Mouse (Mus musculus) frontal cortex, postnatal 14 days (tissue): ENCODE measurements around the gene Trim71.
A peak's percentile ranks its signal among the peaks of the same experiment; 100 is the strongest.

Experiments used
- DNase-seq, 2 experiments: peaks; one replicate each; pipeline ENCODE4 v3.0.0; 2022; ENCODE audit warnings: low spot score in 2 of 2

Gene Trim71

DNA sequence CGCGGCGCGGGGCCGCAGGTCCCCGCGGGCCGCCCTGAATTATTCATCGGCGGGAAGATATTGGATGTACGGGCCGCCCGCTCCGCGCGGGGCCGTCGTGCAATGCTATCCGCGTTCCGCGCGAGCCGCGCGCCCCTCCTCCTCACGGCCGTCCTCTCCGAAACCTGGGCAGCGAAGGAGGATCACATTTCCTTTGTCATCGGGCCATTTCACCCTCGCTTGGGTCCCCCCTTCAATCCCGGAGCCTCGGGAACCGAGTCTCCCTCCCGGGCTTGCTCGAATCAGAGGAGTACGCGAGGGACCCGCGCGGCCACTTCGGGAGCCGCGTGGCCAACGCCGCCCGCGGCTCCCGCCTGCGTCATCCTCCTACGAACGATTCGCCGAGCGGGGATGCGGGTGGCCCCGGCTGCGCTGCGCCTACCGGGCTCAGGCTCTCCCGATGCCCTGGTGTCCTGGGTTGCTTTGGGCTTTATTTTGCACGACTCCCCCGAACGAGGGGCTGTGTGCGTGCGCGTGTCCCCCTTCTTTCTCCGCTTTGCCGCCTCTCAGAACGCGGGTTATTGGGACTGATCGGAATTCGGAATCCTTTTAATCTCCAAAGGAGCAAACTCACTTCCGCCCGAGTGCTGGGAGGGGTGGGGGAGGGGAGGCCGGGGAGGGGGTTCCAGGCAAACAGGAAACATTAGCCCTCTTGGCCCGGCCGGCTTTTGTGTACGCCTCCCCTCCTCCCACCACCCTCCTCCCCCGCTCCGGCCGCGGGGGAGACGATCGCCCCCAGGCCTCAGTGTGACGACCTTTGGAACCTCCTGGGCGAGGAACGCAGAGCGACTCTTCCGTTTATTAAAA lies at the start of gene Trim71:
Gene Trim71 (minus strand): TSS at position 609 of the 846 bp plus-strand sequence.
- DNase-seq = no peak

DNA sequence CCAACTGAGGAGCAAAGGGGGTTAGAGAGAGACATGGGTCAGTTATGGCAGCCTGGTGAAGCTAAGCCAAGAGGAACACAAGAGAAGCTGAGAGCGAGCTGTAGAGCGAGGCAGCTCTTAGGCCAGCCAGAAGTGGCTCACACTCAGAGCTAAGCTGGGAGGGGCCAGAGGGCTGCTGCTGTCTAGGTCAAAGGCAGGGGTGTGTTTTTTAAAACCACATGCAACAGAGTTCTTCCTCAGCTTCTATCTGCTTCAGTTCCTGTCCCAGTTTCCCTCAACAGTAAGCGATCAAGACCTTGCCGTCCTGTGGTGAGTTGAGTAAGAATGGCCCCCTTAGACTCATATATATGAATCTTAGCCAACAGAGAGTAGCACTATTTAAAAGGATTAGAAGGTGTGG lies 48.9 kb upstream of the Trim71 start:
- DNase-seq = no peak

DNA sequence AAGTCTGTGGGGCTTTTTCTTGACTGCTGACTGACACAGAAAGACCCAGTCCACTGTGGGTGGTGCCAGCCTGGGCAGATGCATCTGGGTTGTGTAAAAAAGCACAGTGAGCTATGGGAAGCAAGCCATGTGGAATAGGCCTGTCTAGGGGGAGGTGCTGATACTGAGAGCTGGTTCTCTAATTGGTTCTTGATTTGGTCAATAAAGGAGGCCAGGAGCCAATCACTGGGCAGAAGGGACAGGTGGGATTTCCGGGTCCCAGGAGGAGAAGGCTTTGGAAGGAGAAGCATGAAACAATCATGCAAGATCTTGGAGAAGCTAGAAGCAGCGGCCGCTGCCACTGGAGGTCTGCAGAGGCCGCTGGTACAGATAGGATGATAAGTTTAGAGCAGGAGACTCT lies 48.4 kb upstream of the Trim71 start:
- DNase-seq = no peak

DNA sequence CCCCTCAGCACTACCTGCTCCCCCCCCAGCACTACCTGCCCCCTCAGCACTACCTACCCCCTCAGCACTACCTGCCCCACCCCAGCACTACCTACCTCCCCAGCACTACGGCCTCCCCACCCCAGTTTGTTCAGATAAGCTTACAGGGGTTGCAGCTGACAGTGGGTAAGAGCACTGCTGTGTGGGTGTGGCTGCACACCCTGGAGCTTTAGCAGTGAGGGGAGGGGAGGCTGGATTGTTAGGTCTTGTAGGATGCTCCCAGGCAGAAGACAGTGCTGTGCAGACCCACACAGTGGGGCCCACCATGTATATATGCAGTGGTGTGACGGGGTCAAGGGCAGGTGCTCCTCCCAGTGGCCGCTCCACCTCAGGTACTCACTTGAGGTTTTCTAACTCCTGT lies 46.1 kb upstream of the Trim71 start:
- no peak for DNase-seq

DNA sequence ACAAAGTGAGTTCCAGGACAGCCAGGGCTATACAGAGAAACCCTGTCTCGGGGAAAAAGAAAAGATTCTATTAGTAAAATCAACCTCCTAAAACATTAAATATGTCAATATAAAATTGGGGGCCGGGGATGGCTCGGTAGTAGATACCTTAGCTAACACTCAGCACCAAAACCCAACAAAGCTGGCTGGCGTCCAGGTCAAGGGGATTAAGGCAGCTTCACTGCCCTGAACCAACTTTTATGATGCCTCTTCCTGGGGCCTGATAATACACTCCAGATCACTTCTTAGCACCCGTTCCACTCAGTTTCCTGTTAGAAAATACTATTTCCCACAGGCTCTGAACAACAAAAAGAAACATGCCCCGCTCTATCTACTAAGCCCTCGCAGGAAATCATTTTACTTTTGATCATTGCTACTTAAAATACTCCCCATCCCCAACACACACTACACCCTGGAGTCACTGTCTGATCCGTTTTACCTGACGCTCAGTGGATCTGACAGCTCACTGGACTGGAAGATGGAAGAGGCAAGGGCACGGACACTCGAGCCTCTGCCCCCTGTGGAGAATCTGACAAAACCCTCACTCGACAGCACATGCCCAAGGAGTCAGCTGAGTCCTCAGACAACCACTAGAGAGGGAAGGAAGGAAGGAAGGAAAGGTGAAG lies 39.8 kb upstream of the Trim71 start:
- DNase-seq = no peak

DNA sequence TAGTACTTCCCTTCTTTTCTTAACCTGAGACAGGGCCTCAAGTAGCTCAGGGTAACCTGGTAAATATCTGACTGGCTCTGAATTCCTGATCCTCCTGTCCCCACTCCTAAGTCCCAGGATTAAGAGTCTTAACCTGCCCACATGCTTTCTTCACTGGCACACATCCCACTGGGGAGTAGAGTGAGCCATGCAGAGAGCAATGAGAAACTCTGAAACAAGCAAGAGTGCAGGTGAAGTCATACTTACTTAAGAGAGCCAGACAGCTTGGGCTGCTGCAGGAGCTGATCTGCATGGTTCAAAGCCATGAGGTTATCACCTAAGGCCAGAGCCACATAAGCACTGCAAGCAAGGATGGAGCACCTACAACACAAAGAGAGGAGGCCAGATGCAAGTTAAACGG lies 36.9 kb upstream of the Trim71 start:
- DNase-seq = no peak

DNA sequence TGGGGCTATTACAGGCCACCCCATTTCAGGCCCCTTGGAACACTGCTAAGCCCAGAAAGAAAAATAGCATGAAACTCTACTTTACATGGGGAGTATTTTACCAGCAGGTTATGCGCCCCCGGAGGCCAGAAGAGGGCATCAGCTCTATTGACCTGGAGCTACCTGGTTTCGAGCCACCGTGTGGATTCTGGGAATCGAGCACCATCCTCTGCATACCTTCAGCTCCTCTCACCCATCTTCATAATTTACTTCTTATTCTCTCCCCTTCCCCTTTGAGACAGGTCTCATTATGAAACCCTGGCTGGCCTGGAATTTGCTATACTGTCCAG lies 20.8 kb upstream of the Trim71 start:
- DNase-seq = no peak

DNA sequence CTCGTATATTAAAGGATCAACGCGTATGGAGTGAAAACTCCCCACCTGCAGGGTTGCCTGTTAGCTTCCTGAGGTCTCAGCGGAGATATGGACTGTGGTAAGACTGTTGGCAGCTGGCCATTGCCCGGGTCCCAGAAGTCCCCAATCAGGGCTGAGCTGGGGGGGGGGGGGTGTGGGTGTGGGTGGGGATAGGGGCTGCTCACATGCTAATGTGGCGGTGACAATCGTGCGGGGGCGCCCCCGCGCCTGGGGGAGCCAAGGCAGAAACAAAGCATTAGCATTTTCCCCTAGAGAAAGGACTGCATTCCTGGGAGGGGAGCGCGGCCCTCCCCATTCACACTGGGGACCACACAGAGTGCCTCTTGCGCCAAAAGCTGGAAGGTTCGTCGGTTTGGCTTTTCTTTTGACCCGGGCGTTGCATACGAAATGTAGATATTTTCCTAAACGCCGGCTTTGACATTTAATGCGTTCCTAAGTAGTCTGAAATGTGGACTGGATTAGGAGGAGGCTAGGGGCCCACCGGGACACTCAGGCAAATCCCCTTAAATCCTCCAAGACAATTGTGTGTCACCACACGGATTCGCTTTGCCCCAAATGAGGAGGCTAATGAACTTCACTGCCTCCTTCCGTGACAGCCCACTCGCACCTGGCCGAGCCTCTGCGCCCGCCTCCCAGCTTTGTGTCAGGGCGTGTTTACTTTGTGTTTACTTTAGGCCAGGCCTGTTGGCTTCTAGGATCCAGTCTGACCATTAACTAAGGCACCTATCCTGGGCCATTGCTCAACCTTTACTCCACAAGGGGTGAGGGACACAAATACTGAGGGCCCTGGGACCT lies 20.2 kb upstream of the Trim71 start:
- no peak for DNase-seq

DNA sequence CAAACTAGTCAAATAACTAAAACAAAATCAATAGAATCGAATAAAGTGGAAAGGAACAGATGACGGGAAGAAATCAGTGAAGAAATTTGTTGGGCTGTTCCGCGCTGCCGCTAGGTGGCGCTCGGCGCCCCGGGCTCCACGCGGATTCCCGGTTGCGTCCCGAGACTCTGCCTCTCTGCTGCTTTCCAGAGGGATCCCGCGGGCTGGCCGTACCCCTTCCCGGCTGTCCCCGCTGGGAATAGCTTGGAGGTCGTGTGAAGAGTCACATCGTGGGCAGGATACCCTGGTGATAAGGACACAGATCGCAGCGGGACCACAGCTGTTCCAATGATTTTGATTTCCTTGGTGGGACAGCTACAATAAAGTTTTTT lies 19.6 kb upstream of the Trim71 start:
- DNase-seq = peak in 1 of 2 experiments; percentile 49

DNA sequence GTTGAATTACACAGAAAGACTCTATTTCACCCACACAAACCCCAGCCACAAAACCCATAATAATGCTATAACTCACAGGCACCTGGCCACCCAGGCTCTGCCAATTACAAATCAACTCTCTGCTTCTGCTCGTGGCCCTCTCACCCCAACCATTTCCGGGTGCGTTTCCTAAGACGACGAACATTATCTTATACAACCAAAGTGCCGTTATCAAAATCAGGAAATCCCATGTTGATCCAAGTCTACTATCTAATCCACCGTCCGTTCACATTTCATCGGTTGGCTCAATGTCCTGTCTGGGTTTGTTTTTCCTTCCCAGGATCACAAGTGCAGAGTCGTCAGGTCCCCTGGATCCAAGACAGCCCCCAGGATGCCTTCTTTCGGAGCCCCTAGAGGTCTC lies 14.5 kb upstream of the Trim71 start:
- no peak for DNase-seq

DNA sequence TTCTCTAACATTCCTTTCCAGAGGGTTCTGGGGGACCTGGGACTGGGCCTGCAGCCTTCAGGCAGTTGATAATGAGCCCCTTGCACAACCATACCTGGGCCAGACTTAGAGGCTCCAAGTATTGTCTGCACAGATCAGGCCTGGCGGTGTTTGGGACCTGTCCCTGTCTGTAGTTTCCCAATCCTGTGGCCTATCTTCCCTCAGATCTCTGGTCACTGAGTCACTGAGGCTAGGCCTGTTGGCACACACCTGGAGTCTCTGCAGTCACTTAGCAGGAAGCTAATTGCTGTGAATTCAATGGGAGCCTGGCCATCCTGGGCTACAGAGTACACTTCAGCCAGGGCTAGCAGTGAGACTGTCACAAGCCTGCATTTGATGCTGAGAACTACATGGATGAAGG lies 11.8 kb upstream of the Trim71 start:
- no peak for DNase-seq

DNA sequence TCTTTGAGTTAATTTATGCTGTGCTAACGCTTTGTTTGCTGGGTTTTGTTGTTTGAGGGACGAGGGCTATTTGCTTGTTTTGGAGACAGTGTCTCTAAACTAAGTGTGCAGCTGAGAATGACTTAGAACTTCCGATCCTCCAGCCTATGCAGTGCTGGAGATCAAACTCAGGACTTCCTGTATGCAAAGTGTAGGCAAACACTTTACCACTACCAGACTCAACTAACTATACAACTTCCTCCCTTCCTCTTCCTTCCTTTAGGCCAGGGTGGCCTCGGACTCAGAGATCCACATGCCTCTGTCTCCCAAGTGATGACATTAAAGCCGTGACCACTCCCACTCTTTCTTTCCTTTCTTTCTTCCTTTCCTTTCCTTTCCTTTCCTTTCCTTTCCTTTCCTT lies 9.4 kb upstream of the Trim71 start:
- DNase-seq = no peak

DNA sequence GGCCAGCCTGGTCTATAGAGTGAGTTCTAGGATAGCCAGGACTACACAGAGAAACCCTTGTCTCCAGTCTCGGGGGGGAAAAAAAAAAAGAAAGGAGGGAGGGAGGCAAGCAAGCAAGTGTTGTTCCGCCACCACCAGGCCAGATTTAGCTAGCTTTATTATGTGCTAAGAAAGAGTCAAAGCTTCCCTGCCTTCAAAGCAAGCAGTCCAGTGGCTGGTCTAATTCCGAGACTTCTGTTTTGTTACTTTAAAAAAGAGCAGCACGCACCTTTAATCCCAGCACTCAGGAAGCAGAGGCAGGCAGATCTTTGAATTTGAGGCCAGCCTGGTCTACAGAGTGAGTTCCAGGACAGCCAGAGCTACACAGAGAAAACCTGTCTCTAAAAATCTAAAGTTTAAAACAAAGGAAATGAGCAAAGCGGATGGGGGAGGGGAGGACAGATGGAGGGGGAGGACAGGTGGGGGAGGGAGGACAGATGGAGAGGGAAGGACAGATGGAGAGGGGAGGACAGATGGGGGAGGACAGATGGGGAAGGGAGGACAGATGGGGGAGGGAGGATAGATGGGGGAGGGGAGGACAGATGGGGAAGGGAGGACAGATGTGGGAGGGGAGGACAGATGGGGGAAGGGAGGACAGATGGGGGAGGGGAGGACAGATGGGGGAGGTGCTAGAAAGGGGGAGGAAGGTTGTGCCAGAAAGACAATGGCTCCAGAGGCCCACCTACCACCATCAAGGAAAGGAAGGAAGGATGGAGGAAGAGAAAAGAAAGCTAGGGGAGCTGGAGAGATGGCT lies 4.7 kb upstream of the Trim71 start:
- DNase-seq = no peak

DNA sequence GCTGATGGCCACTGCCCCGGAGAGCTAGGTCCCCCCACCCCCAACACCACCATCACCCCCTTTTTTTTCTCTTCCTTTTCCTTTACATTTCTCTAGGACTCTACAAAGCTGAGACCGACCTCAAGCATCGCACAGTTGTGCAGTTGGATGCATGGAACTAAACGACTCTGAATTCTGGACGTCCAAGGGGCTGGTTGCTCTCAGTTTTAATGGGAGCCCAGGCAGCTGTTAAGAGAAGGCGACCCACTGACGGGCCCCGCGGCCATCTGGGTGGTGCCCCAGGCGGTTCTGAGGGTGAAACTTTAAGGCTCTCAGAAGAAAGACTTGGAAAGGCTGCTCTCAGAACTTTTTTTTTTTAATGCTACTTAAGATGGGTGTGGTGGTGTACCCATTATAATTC lies 498 bp upstream of the Trim71 start:
- no peak for DNase-seq

DNA sequence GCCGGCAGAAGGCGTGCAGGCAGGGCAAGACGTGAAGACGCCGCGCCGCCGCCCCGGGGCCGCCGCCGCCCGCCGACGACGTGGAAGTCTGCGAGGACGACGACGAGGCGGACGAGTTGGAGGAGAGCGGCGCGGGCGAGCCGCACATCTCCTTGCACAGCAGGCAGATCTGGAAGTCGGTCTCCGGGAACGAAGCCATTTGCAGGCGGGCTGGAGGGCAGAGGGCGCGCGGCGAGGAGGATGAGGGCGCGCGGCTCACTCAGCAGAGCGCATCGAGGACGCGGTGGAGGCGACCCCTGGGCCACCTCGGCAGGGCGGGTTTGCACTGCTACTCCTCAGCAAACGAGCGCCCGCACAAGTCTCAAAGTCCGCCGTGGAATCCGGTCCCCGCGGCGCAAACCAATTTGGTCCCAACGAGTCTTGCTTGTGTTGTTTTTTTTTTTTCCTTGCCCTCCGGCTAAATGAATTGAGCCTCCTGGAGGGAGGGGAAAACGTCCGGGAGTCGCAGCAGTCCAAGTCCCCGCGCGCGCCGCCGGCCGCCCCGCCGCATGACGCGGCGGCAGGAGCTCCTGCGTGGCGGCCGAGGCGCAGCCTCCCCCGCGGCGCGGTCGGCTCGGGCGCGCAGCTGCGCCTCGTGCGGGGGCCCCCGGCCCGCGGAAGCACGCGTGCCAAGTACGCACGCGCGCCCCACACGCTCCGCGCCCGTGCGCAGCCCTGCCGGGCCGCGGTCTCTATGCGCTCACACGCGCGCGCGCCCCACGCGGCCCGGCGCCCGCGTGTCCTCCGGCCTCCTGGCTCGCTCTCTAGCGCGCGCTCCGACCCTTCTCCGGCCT lies 1.0 kb downstream of the Trim71 start:
- DNase-seq = no peak

DNA sequence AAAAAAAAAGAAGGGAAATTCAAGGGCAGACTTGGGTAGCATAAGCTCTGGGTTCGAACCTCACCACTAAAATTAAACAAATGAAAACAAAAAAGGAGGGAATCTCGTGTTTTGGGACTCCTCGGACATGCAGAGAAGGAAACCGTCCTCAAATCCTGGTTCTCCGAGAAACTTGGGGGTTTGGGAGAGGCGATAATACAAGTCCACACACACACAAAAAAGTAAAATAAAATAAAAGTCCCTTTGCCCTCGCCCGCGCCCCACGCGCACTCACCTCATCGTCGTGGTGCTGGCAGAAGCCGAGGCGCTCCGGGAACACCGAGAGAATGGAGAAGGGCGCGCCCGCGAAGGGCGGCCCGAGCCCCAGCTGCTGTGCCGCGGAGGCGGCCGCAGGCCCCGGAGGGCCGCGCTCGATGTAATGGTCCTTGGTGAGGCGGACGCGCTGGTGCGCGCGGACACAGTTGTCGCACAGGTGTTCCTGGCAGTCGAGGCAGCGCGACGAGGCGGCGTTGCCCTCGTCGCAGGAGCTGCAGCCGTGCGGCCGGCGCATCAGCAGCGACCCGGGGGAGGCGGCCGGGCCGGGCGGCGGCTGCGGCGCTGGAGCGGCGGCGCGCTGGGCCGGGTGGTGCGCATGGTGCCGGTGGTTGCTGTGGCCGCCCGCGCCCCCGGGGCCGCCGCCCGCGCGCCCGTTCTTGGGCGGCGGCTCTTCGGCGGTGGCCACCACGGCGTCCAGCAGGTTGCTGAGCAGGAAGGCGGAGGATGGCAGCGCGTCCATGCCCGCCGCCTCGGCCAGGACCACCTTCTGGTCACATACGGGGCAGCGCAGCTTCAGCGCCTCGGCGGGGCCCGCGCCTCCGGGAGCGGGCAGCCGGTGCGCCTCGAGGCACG lies 1.9 kb downstream of the Trim71 start:
- DNase-seq = no peak

DNA sequence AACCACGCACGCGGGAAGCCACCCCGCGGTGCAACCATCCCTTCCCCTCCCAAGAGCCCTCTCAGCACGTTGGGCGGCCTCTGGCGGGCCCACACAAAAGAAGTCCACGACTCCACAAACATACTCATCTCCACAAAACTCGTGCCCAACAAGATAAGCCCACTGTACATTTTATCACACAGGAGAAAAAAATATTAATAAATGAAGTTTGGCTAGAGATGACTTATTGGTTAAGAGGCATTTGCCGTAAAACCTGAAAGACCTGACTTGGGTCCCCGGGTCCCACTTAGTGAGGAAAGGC lies 2.5 kb downstream of the Trim71 start:
- DNase-seq = no peak

DNA sequence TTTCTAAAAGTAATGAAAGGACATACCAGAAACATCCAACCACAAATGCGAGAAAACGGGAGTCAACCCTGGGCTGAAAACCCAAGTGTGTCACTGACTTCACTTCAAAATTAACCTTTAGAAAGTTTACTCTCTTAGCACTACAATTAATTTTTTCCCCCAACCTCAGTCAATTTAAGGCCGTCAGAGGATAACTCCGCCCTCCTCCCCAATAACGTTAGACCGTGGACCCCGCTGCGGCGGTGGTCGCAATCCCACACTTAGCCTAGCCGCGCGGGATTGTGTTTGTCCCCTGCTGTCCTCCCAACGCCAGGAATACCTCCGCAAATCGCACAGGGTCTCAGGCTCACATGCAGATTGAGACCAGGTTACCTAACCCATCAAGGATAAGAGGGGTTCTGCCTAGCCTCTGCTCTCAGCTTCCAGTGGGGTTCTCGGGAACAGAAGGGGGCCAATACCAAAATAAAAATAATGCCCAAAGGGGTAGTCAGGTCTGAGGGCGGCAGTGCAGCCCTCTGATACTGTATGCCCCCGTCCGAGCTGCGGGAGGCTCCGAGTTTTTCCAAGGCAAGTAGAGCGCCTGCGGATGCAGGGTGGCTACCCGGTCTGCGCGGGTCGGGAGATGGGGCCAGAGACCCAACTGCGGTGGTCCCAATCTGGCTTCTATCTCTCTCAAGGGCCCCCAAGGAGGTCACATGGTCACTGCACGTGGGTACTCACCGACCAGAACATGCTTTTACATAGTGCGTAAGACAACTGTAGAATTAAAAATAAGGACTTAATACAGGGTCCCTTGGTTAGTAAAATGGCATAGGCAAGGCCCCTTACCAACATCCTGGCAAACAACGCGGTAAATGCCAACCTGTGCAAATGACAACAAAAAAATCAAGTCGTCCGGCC lies 3.1 kb downstream of the Trim71 start:
- no peak for DNase-seq

DNA sequence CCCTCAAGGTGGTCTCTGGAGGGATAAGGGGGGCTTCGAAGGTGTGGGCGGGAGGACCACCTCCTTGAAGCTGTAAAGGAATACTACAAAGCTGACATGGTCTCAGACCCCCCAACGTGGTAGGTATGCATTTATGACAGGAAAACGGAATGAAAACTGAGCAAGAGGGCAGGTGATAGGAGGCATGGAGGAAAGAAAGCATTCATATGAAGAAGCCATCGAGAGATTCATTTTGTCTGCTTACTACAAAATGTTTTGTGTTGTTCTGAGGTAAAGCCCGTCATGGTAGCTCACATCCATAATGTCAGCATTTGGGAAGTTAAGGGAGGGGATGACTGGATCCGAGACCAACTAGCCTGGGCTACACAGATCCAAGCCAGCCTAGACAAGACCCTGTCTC lies 4.0 kb downstream of the Trim71 start:
- DNase-seq = no peak
